Mouse (Mus musculus) liver, postnatal 0 days (tissue): Measurements from ENCODE around the gene Defa25. TPM values are rescaled to one million over a fixed set of nuclear protein-coding genes. Genes with fewer than 3 reads are reported as not detected.
"Not testable (repeated sequence)": the region's sequence is repeated elsewhere in the genome, so short reads cannot be mapped to it uniquely, and the experiment has no call there.

Experiments used
- ATAC-seq: fragments of 200-750 bp; cut with Nextera tagmentation; 2 replicates; pipeline ENCODE4 v1.8.0; 2017; ENCODE audit warnings: mild to moderate bottlenecking, moderate library complexity
- DNase-seq: peaks from one replicate; pipeline ENCODE4 v3.0.0-alpha.2; 2016
- H3K27ac ChIP-seq: fragments of 300-500 bp; sonication (generic); 2 replicates; pipeline ENCODE4 v1.5.1; 2014; ENCODE audit warnings: antibody characterized with exemption, moderate library complexity, mild to moderate bottlenecking, low read depth
- H3K27me3 ChIP-seq: fragments of 300-500 bp; sonication (generic); 2 replicates; pipeline ENCODE4 v1.6.1; 2014; ENCODE audit warnings: low read length, control low read depth, mixed read lengths; ENCODE audit not compliant: insufficient read depth
- H3K36me3 ChIP-seq: fragments of 300-500 bp; sonication (generic); replicated peaks from 2 replicates; pipeline ENCODE4 v1.6.1; 2014; ENCODE audit warnings: mild to moderate bottlenecking, control low read depth, low read length, moderate library complexity, mixed read lengths; ENCODE audit not compliant: insufficient read depth
- H3K4me1 ChIP-seq: fragments of 300-500 bp; sonication (generic); 2 replicates; pipeline ENCODE4 v1.6.1; 2014; ENCODE audit warnings: antibody characterized with exemption, mild to moderate bottlenecking, control low read depth; ENCODE audit not compliant: insufficient read depth
- H3K4me2 ChIP-seq: fragments of 300-500 bp; sonication (generic); 2 replicates; pipeline ENCODE4 v1.6.1; 2014; ENCODE audit warnings: low read depth, mild to moderate bottlenecking, low read length, moderate library complexity, mixed read lengths
- H3K4me3 ChIP-seq: fragments of 300-500 bp; sonication (generic); 2 replicates; pipeline ENCODE4 v1.5.1; 2014; ENCODE audit warnings: low read depth, low read length
- H3K9ac ChIP-seq: fragments of 300-500 bp; sonication (generic); replicated peaks from 2 replicates; pipeline ENCODE4 v1.6.1; 2014; ENCODE audit warnings: mild to moderate bottlenecking, moderate library complexity
- H3K9me3 ChIP-seq: fragments of 300-500 bp; sonication (generic); 2 replicates; pipeline ENCODE4 v1.6.1; 2016; ENCODE audit warnings: mild to moderate bottlenecking, control low read depth, low read length, mixed read lengths
- CTCF ChIP-seq: sonication (generic); IDR thresholded peaks from 2 replicates; pipeline ENCODE4 v1.5.1; 2016; ENCODE audit warnings: antibody characterized with exemption, low read depth
- EP300 ChIP-seq: IDR thresholded peaks from 2 replicates; pipeline ENCODE4 v1.6.1; 2016; ENCODE audit warnings: antibody characterized with exemption, low read depth, mild to moderate bottlenecking
- WGBS: fragments of 180-500 bp; shearing (Covaris S2); extraction: QIAGEN DNeasy Blood & Tissue Kit; methylation state at CpG from one replicate; pipeline ENCODE4 v1.1.7; 2014; ENCODE audit not compliant: insufficient replicate concordance; 5-methylcytosine and 5-hydroxymethylcytosine counted together
- polyA plus RNA-seq: library from polyadenylated mRNA; unstranded; fragments of >200 nt; fragmentation: Nextera tagmentation; extraction: Ambion mirVana; gene quantifications from 2 replicates; pipeline ENCODE4 v1.2.1, GENCODE M21; 2015

Defa25 gene
- polyA plus RNA-seq, result not detected in 2 replicates

- H3K36me3 ChIP-seq, H3K4me1 ChIP-seq, H3K9ac ChIP-seq, H3K27ac ChIP-seq, H3K27me3 ChIP-seq, ATAC-seq, H3K4me3 ChIP-seq, DNase-seq, H3K4me2 ChIP-seq, H3K9me3 ChIP-seq: not testable (repeated sequence)
Measured at GRCm38 (mm10) chr8:21084142-21084541, at the start of gene Defa25. Gene Defa25 (plus strand): TSS chr8:21084442.

GRCm38 (mm10) chr8:21054747-21055146 lies 29.5 kb upstream of the Defa25 start, which contains the start of gene Defa23:
Gene Defa23 (plus strand): TSS chr8:21055047.
- not testable (repeated sequence) for H3K9ac ChIP-seq, H3K4me2 ChIP-seq, H3K4me3 ChIP-seq, H3K27me3 ChIP-seq, ATAC-seq, H3K27ac ChIP-seq, DNase-seq, H3K36me3 ChIP-seq, H3K9me3 ChIP-seq, H3K4me1 ChIP-seq
- no CpG with 5 or more reads among the region's 1 CpGs for WGBS

- not testable (repeated sequence) for H3K4me3 ChIP-seq, H3K27ac ChIP-seq, DNase-seq, H3K36me3 ChIP-seq, H3K27me3 ChIP-seq, H3K4me1 ChIP-seq, H3K9me3 ChIP-seq, H3K4me2 ChIP-seq, H3K9ac ChIP-seq, ATAC-seq
- WGBS, result 70% methylated on average over 1 of the region's 1 CpGs
Measured at GRCm38 (mm10) chr8:21064738-21065137, 19.5 kb upstream of the Defa25 start, which contains the start of gene Defa35. Gene Defa35 (plus strand): TSS chr8:21065038.

- 34% methylated on average over 4 of the region's 4 CpGs for WGBS
- Histone ChIP-seq H3K4me1 (no peaks in the 10 kb centered on the region), H3K4me3 (no peak overlapping the region), H3K9me3 (no peaks in the 10 kb centered on the region), H3K36me3 (no peaks in the 10 kb centered on the region), H3K9ac (no peak overlapping the region), H3K27ac (no peak overlapping the region), H3K27me3 (no peaks in the 10 kb centered on the region), H3K4me2 (no peak overlapping the region)
- TF ChIP-seq CTCF, result peak; percentile 32; the same call in 1 of the 2 replicates
- TF ChIP-seq EP300, result no peak
- DNase-seq, result no peak
- ATAC-seq, result no peak
Measured at GRCm38 (mm10) chr8:21093106-21093505, 8.9 kb downstream of the Defa25 start.

- not testable (repeated sequence) for ATAC-seq, H3K27me3 ChIP-seq, H3K9ac ChIP-seq, H3K4me1 ChIP-seq, H3K36me3 ChIP-seq, H3K9me3 ChIP-seq, H3K4me2 ChIP-seq, DNase-seq, H3K27ac ChIP-seq, H3K4me3 ChIP-seq
- WGBS, result no CpG with 5 or more reads among the region's 2 CpGs
Measured at GRCm38 (mm10) chr8:21095950-21096349, 11.7 kb downstream of the Defa25 start, which contains the start of gene Gm14851. Gene Gm14851 (minus strand): TSS chr8:21096050.

GRCm38 (mm10) chr8:21134342-21134741 lies 50.1 kb downstream of the Defa25 start, which contains the start of gene Defa30:
Gene Defa30 (plus strand): TSS chr8:21134642.
- H3K9ac ChIP-seq, H3K4me2 ChIP-seq, H3K27ac ChIP-seq, ATAC-seq, H3K4me1 ChIP-seq, DNase-seq, H3K36me3 ChIP-seq, H3K4me3 ChIP-seq, H3K9me3 ChIP-seq, H3K27me3 ChIP-seq: not testable (repeated sequence)
- 43% methylated on average over 3 of the region's 3 CpGs for WGBS

Other genes starting within 250 kb of the Defa25 start
- gene Defb33, start 191.8 kb upstream of the Defa25 start, polyA plus RNA-seq, result not detected in 2 replicates
- gene Gm15056, start 181.8 kb upstream of the Defa25 start, polyA plus RNA-seq, result not detected in 2 replicates
- not detected in 2 replicates for gene Gm6040, start 162.4 kb upstream of the Defa25 start, polyA plus RNA-seq
- gene AY761185, start 139.7 kb upstream of the Defa25 start, polyA plus RNA-seq, result not detected in 2 replicates
- gene Defa21, start 58.9 kb upstream of the Defa25 start, polyA plus RNA-seq, result not detected in 2 replicates
- not detected in 2 replicates for gene Defa23, start 29.4 kb upstream of the Defa25 start, polyA plus RNA-seq
- not detected in 2 replicates for gene Defa35, start 19.4 kb upstream of the Defa25 start, polyA plus RNA-seq
- gene Gm14851, start 11.6 kb downstream of the Defa25 start, polyA plus RNA-seq, result not detected in 2 replicates
- not detected in 2 replicates for gene Defa30, start 50.2 kb downstream of the Defa25 start, polyA plus RNA-seq
- gene Defa22, start 77.8 kb downstream of the Defa25 start, polyA plus RNA-seq, result not detected in 2 replicates
- gene Defa31, start 107.2 kb downstream of the Defa25 start, polyA plus RNA-seq, result not detected in 2 replicates
- gene Gm15293, start 117.1 kb downstream of the Defa25 start, polyA plus RNA-seq, result not detected in 2 replicates
- not detected in 2 replicates for gene Gm15292, start 165.3 kb downstream of the Defa25 start, polyA plus RNA-seq
- gene Defa27, start 231.1 kb downstream of the Defa25 start, polyA plus RNA-seq, result not detected in 2 replicates
- gene Defa29, start 242.6 kb downstream of the Defa25 start, polyA plus RNA-seq, result not detected in 2 replicates